Mouse (Mus musculus): ENCODE data around the gene Snapc5. TPM values are rescaled to one million over a fixed set of nuclear protein-coding genes. Genes with fewer than 3 reads are reported as not detected.
A peak's percentile ranks its signal among the peaks of the same experiment; 100 is the strongest.
"Not testable (repeated sequence)": the region's sequence is repeated elsewhere in the genome, so short reads cannot be mapped to it uniquely, and the experiment has no call there.

The Snapc5 gene
- total RNA-seq (2014; rRNA removed), result 11.2 and 13.9 TPM in 2 replicates
- polyA plus RNA-seq (2012; rRNA removed), result 5.6 and 7.3 TPM in 2 replicates

DNA sequence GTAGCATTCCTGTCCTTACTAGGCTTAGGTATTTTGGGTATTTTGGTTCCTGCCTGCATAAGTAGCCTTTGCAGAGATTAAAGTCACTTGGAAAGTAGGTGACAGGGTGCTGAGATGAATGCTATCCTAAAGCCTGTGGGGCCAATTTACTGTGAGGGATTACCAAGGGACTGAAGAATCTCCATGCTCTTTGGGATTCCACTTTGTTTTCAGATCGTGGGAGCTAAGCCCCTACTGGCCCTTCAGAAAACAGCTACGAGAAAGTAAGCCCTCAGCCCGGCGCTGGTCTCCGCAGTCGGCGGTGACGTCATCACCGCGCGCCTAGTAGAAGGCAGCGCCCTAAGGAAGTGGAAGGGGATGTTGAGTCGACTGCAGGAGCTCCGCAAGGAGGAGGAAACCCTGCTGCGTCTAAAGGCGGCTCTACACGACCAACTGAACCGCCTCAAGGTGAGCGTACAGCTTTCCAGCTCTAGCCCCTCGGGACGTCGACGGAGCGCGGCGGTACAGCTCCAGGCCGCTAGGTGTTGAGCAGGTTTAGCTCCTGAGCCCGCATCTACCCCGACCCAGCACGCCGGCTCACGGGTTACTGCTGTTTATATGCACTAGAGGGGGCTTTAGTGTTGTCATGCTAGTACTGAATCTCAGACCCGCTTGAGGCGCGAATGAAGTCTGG lies at the start of gene Snapc5:
Gene Snapc5, plus strand, starts transcription at position 301 of the 673 bp plus-strand sequence.
- WGBS, result under 1% methylated on average over 35 of the region's 35 CpGs

DNA sequence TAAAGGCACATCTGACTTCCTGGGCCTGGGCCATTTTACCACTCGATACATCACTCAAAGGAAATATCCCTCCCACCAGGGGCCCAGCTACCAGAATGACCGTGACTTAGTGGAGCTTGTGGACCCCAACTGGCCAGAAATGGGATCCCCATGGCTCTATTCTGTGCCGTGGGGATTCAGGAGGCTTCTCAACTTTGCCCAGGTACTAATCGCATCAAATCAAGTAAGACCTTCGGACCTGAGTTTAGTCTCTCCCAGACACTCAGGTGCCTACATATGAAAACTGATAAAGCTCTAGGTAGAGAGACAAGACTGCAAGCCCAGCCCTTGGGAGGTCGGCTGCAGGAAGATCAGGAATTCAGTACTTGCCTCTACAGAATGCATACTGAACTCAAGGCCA lies 47.5 kb upstream of the Snapc5 start:
- TF ChIP-seq POLR2A (IDR thresholded peaks at IDR 0.05; ENCODE audit: extremely low read depth, insufficient read depth, low read length), result no peak
- no peak for TF ChIP-seq CTCF (IDR thresholded peaks at IDR 0.05; ENCODE audit: low read depth, low read length)
- Histone ChIP-seq H3K9ac (ENCODE audit: low read depth, low read length) (no peak overlapping the region), H3K27me3 (ENCODE audit: control insufficient read depth, insufficient read depth, low read length) (no peaks in the 10 kb centered on the region), H3K4me1 (ENCODE audit: control insufficient read depth, insufficient read depth, low read length) (no peaks in the 10 kb centered on the region), H3K79me2 (ENCODE audit: control insufficient read depth, insufficient read depth, low read length) (no peaks in the 10 kb centered on the region), H3K36me3 (ENCODE audit: control insufficient read depth, insufficient read depth, low read length) (no peaks in the 10 kb centered on the region), H3K4me3 (ENCODE audit: insufficient read depth, low read depth, low read length) (no peak overlapping the region), H3K27ac (replicated peaks; ENCODE audit: insufficient read depth, low read depth, low read length) (no peak overlapping the region)
- DNase-seq (ENCODE audit: extremely low read depth, low read depth, low spot score), result no peak
- WGBS, result 87% methylated on average over 6 of the region's 6 CpGs

More for the DNA sequence above, at the start of gene Snapc5:
- H3K36me3 ChIP-seq (ENCODE audit: control insufficient read depth, insufficient read depth, low read length), result peaks cover 47% of the 10 kb centered on the region
- H3K79me2 ChIP-seq (ENCODE audit: control insufficient read depth, insufficient read depth, low read length), result peaks cover 4% of the 10 kb centered on the region; the same call in 1 of the 2 replicates
- H3K9ac ChIP-seq (ENCODE audit: low read depth, low read length), result peak within 1 kb of the TSS; percentile 98
- peak within 1 kb of the TSS; percentile 77 for H3K27ac ChIP-seq (replicated peaks; ENCODE audit: insufficient read depth, low read depth, low read length)
- DNase-seq (ENCODE audit: extremely low read depth, low read depth, low spot score), result peak; percentile 73
- H3K4me3 ChIP-seq (ENCODE audit: insufficient read depth, low read depth, low read length), result peak within 1 kb of the TSS; percentile 100
- no peaks in the 10 kb centered on the region for H3K27me3 ChIP-seq (ENCODE audit: control insufficient read depth, insufficient read depth, low read length)
- peaks cover 12% of the 10 kb centered on the region for H3K4me1 ChIP-seq (ENCODE audit: control insufficient read depth, insufficient read depth, low read length)
- TF ChIP-seq CTCF (IDR thresholded peaks at IDR 0.05; ENCODE audit: low read depth, low read length) (peak; percentile 45), POLR2A (IDR thresholded peaks at IDR 0.05; ENCODE audit: extremely low read depth, insufficient read depth, low read length) (0 out of 2 replicates have a peak, but pooled peaks have one; percentile 40)

GRCm38 (mm10) chr9:64138896-64139295 lies 40.2 kb upstream of the Snapc5 start:
- 4% methylated on average over 6 of the region's 6 CpGs for WGBS
- not testable (repeated sequence) for H3K79me2 ChIP-seq (ENCODE audit: control insufficient read depth, insufficient read depth, low read length); H3K27ac ChIP-seq (replicated peaks; ENCODE audit: insufficient read depth, low read depth, low read length); H3K36me3 ChIP-seq (ENCODE audit: control insufficient read depth, insufficient read depth, low read length); H3K9ac ChIP-seq (ENCODE audit: low read depth, low read length); H3K4me1 ChIP-seq (ENCODE audit: control insufficient read depth, insufficient read depth, low read length); H3K4me3 ChIP-seq (ENCODE audit: insufficient read depth, low read depth, low read length); H3K27me3 ChIP-seq (ENCODE audit: control insufficient read depth, insufficient read depth, low read length)
- peak; percentile 65 for TF ChIP-seq CTCF (IDR thresholded peaks at IDR 0.05; ENCODE audit: low read depth, low read length)
- peak; percentile 8 for DNase-seq (ENCODE audit: extremely low read depth, low read depth, low spot score)

DNA sequence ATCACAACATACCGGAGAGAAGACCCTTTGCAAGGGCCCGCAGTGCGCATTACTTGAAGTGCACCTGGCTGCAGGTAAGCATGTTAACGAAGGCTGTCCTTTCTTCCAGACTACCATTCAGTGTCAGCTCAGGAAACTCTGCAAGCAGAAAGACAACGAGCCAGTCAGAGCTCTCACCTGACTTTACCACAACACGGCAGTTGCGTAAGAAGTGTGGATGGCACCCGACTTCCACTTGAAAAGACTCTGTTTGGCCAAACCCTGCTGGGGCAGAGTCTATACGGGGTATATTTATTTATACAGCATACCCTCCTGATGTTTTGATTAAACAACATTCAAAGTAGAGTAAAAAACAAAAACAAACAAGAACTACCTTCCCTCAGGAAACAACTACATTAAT lies 39.2 kb upstream of the Snapc5 start:
- no peaks in the 10 kb centered on the region for H3K79me2 ChIP-seq (ENCODE audit: control insufficient read depth, insufficient read depth, low read length)
- H3K27me3 ChIP-seq (ENCODE audit: control insufficient read depth, insufficient read depth, low read length), result no peaks in the 10 kb centered on the region
- H3K4me3 ChIP-seq (ENCODE audit: insufficient read depth, low read depth, low read length), result no peak overlapping the region
- WGBS, result 61% methylated on average over 9 of the region's 9 CpGs
- no peak overlapping the region for H3K9ac ChIP-seq (ENCODE audit: low read depth, low read length)
- DNase-seq (ENCODE audit: extremely low read depth, low read depth, low spot score), result peak; percentile 31
- no peak overlapping the region for H3K27ac ChIP-seq (replicated peaks; ENCODE audit: insufficient read depth, low read depth, low read length)
- no peaks in the 10 kb centered on the region for H3K36me3 ChIP-seq (ENCODE audit: control insufficient read depth, insufficient read depth, low read length)
- no peak for TF ChIP-seq POLR2A (IDR thresholded peaks at IDR 0.05; ENCODE audit: extremely low read depth, insufficient read depth, low read length)
- TF ChIP-seq CTCF (IDR thresholded peaks at IDR 0.05; ENCODE audit: low read depth, low read length), result no peak
- H3K4me1 ChIP-seq (ENCODE audit: control insufficient read depth, insufficient read depth, low read length), result no peaks in the 10 kb centered on the region

DNA sequence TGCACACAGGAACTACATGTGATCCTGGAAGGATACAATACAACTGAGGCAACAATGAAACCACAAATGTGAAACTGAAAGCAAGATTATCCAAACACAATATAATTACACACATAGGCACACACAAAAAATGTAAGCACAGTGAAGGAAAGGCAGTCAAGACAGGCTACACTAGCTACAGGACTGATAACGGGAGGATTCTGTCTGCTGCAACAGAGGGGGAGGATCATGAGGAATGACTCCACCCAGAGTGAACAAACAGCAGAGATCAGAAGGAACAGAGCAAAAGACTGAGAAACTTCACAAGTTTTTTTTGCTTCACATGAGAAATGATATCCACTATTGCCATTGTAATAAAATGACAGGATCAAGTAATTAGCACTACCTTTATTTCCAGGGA lies 22.4 kb upstream of the Snapc5 start:
- H3K4me1 ChIP-seq (ENCODE audit: control insufficient read depth, insufficient read depth, low read length), result no peaks in the 10 kb centered on the region
- no peaks in the 10 kb centered on the region for H3K27me3 ChIP-seq (ENCODE audit: control insufficient read depth, insufficient read depth, low read length)
- H3K27ac ChIP-seq (replicated peaks; ENCODE audit: insufficient read depth, low read depth, low read length), result no peak overlapping the region
- no peaks in the 10 kb centered on the region for H3K79me2 ChIP-seq (ENCODE audit: control insufficient read depth, insufficient read depth, low read length)
- DNase-seq (ENCODE audit: extremely low read depth, low read depth, low spot score), result no peak
- H3K9ac ChIP-seq (ENCODE audit: low read depth, low read length), result no peak overlapping the region
- WGBS, result 74% methylated on average over 1 of the region's 1 CpGs
- H3K4me3 ChIP-seq (ENCODE audit: insufficient read depth, low read depth, low read length), result no peak overlapping the region
- H3K36me3 ChIP-seq (ENCODE audit: control insufficient read depth, insufficient read depth, low read length), result no peaks in the 10 kb centered on the region
- TF ChIP-seq POLR2A (IDR thresholded peaks at IDR 0.05; ENCODE audit: extremely low read depth, insufficient read depth, low read length) (no peak), CTCF (IDR thresholded peaks at IDR 0.05; ENCODE audit: low read depth, low read length) (no peak)

DNA sequence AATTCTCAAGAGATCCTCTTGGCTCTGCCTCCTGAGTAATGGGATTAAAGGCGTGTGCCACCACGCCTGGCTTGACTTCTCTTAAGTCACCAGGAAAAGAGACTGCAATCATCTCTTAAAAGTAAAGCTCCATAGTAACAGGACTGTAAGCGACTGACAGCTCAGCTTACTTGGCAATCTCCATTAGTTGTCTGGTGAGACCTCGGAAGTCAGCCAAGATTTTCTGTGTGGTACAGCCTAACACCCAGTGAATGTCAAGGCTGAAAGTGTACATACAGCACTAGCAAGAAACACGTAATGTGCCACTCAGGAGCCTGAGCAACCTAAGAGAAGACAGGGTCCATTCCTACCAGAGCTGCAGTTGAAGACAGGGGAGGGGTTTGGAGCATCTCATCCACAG lies 18.6 kb upstream of the Snapc5 start:
- Histone ChIP-seq H3K36me3 (ENCODE audit: control insufficient read depth, insufficient read depth, low read length) (no peaks in the 10 kb centered on the region), H3K4me1 (ENCODE audit: control insufficient read depth, insufficient read depth, low read length) (no peaks in the 10 kb centered on the region), H3K9ac (ENCODE audit: low read depth, low read length) (no peak overlapping the region), H3K27me3 (ENCODE audit: control insufficient read depth, insufficient read depth, low read length) (no peaks in the 10 kb centered on the region), H3K79me2 (ENCODE audit: control insufficient read depth, insufficient read depth, low read length) (no peaks in the 10 kb centered on the region), H3K4me3 (ENCODE audit: insufficient read depth, low read depth, low read length) (no peak overlapping the region), H3K27ac (replicated peaks; ENCODE audit: insufficient read depth, low read depth, low read length) (no peak overlapping the region)
- no peak for DNase-seq (ENCODE audit: extremely low read depth, low read depth, low spot score)
- WGBS, result 97% methylated on average over 5 of the region's 5 CpGs
- TF ChIP-seq CTCF (IDR thresholded peaks at IDR 0.05; ENCODE audit: low read depth, low read length), result no peak
- TF ChIP-seq POLR2A (IDR thresholded peaks at IDR 0.05; ENCODE audit: extremely low read depth, insufficient read depth, low read length), result no peak

DNA sequence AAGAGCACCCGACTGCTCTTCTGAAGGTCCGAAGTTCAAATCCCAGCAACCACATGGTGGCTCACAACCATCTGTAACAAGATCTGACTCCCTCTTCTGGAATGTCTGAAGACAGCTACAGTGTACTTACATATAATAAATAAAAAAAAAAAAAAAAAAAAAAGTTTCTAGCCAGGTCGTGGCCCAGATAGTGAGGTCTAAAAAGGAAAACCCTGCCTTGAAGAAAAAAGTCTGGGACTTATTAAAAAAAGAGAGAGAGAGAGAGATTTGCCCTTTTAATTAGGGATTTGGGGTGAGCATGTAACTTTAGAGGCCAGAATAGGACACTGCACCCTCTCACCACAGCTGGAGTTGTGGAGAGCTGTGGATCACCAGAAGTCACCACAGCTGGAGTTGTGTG lies 9.1 kb upstream of the Snapc5 start:
- not testable (repeated sequence) for H3K27me3 ChIP-seq (ENCODE audit: control insufficient read depth, insufficient read depth, low read length); H3K9ac ChIP-seq (ENCODE audit: low read depth, low read length); DNase-seq (ENCODE audit: extremely low read depth, low read depth, low spot score); H3K27ac ChIP-seq (replicated peaks; ENCODE audit: insufficient read depth, low read depth, low read length); H3K79me2 ChIP-seq (ENCODE audit: control insufficient read depth, insufficient read depth, low read length); H3K4me1 ChIP-seq (ENCODE audit: control insufficient read depth, insufficient read depth, low read length); H3K4me3 ChIP-seq (ENCODE audit: insufficient read depth, low read depth, low read length); H3K36me3 ChIP-seq (ENCODE audit: control insufficient read depth, insufficient read depth, low read length)
- 74% methylated on average over 3 of the region's 3 CpGs for WGBS
